ENCODE assay signal across 11 mouse cellular contexts in genomic region chr8:123101244-123101643, GRCm38 (mm10). TPM values are rescaled to one million over a fixed set of nuclear protein-coding genes. Genes with fewer than 3 reads are reported as not detected.
DNase-seq lines count a peak whose midpoint lies in the region; ATAC-seq and TF ChIP-seq lines count a peak whose summit lies in the region.
"Had no signal": no experiment of that assay in that cellular context is flagged by ENCODE, and none has a peak within 500 bp of the region (broad histone marks: within the 10 kb centered on the region; RNA-seq: fewer than 3 reads in every experiment).

No protein-coding gene starts in this region.

- TF ChIP-seq EP300 in MEL (IDR thresholded peaks at IDR 0.05; ENCODE audit: low read depth in 1 of 2, low read length in 2 of 2), result no peak
- TF ChIP-seq EP300 in liver, embryonic 14.5 days (IDR thresholded peaks at IDR 0.05; ENCODE audit: low read depth), result no peak

- H3K4me1 ChIP-seq in forebrain, postnatal 0 days (ENCODE audit: insufficient read depth), result 0 out of 2 replicates have a peak, but pooled peaks cover 7% of the 10 kb centered on the region
- H3K4me1 ChIP-seq in forebrain, embryonic 16.5 days (replicated peaks; ENCODE audit: control insufficient read depth, insufficient read depth, low read length), result peaks cover 12% of the 10 kb centered on the region
- 0 out of 2 replicates have a peak, but pooled peaks cover 4% of the 10 kb centered on the region for H3K4me1 ChIP-seq in kidney, postnatal 0 days (replicated peaks; ENCODE audit: insufficient read depth, low read length)
- H3K4me1 ChIP-seq in MEL (ENCODE audit: control insufficient read depth in 1 of 2, insufficient read depth in 2 of 2, low read length in 2 of 2), result peaks cover 0 to 8% of the 10 kb centered on the region in 2 experiments; a peak in 1 of 4 replicates
- H3K4me1 ChIP-seq in liver, embryonic 14.5 days (replicated peaks; ENCODE audit: control insufficient read depth in 2 of 2, insufficient read depth in 2 of 2, low read length in 1 of 2), result peaks cover 4 to 6% of the 10 kb centered on the region in 2 experiments

- no peaks in the 10 kb centered on the region for H3K27me3 ChIP-seq in forebrain, postnatal 0 days (ENCODE audit: insufficient read depth, low read length)
- H3K27me3 ChIP-seq in forebrain, embryonic 16.5 days (replicated peaks; ENCODE audit: control insufficient read depth, insufficient read depth, low read length), result no peaks in the 10 kb centered on the region
- no peaks in the 10 kb centered on the region for H3K27me3 ChIP-seq in kidney, postnatal 0 days (ENCODE audit: insufficient read depth, low read length)
- H3K27me3 ChIP-seq in MEL (ENCODE audit: control insufficient read depth in 1 of 2, insufficient read depth in 2 of 2, low read length in 2 of 2), result no peaks in the 10 kb centered on the region
- H3K27me3 ChIP-seq in liver, embryonic 14.5 days (ENCODE audit: control insufficient read depth, insufficient read depth, low read length), result no peaks in the 10 kb centered on the region

- peaks cover 32% of the 10 kb centered on the region for H3K36me3 ChIP-seq in forebrain, postnatal 0 days (ENCODE audit: insufficient read depth)
- peaks cover 19% of the 10 kb centered on the region for H3K36me3 ChIP-seq in forebrain, embryonic 16.5 days (ENCODE audit: control insufficient read depth, insufficient read depth)
- H3K36me3 ChIP-seq in kidney, postnatal 0 days (ENCODE audit: insufficient read depth, low read length), result peaks cover 17% of the 10 kb centered on the region
- H3K36me3 ChIP-seq in MEL (ENCODE audit: control insufficient read depth in 1 of 2, insufficient read depth in 2 of 2, low read length in 2 of 2), result peaks cover 13 to 15% of the 10 kb centered on the region in 2 experiments
- H3K36me3 ChIP-seq in liver, embryonic 14.5 days (replicated peaks; ENCODE audit: control insufficient read depth, insufficient read depth, low read depth), result peaks cover 25% of the 10 kb centered on the region

- no peak for ATAC-seq in forebrain, postnatal 0 days
- no peak for ATAC-seq in forebrain, embryonic 16.5 days
- ATAC-seq in kidney, postnatal 0 days (replicated peaks; ENCODE audit: low FRiP score, low read depth), result no peak
- no peak for ATAC-seq in liver, embryonic 14.5 days (ENCODE audit: insufficient read depth)
- ATAC-seq in cerebellum, adult (ENCODE audit: insufficient number of reproducible peaks, low FRiP score, low TSS enrichment), result no peak

- no peak overlapping the region for H3K9ac ChIP-seq in forebrain, postnatal 0 days
- H3K9ac ChIP-seq in forebrain, embryonic 16.5 days (replicated peaks; ENCODE audit: low read depth, low read length), result no peak overlapping the region
- no peak overlapping the region for H3K9ac ChIP-seq in kidney, postnatal 0 days (ENCODE audit: low read depth, low read length)
- peak overlapping the region; percentile 84 for H3K9ac ChIP-seq in MEL (ENCODE audit: control insufficient read depth, low read depth, low read length, poor library complexity, severe bottlenecking)
- H3K9ac ChIP-seq in liver, embryonic 14.5 days (replicated peaks), result peak overlapping the region; percentile 82

- TF ChIP-seq RAD21 in MEL (IDR thresholded peaks at IDR 0.05; ENCODE audit: low read depth, low read length), result peak; percentile 28

- H3K79me2 ChIP-seq in MEL (ENCODE audit: control insufficient read depth, insufficient read depth, low read length, poor library complexity), result peaks cover 26% of the 10 kb centered on the region

- peak; percentile 14; the same call in 1 of the 2 replicates for TF ChIP-seq CTCF in forebrain, postnatal 0 days (IDR thresholded peaks at IDR 0.05; ENCODE audit: low read depth)
- TF ChIP-seq CTCF in kidney, postnatal 0 days (IDR thresholded peaks at IDR 0.05; ENCODE audit: low read depth), result 0 out of 2 replicates have a peak, but pooled peaks have one; percentile 25
- peak in 1 of 3 experiments; percentile 37; a peak in 2 of 6 replicates for TF ChIP-seq CTCF in MEL (IDR thresholded peaks at IDR 0.05 in 2 of 3, conservative IDR thresholded peaks at IDR 0.05 in 1 of 3; ENCODE audit: control insufficient read depth in 1 of 3, insufficient read depth in 1 of 3, low read depth in 2 of 3, low read length in 3 of 3, poor library complexity in 1 of 3, severe bottlenecking in 1 of 3)
- no peak for TF ChIP-seq CTCF in liver, embryonic 14.5 days (IDR thresholded peaks at IDR 0.05; ENCODE audit: low read depth)

- no peak overlapping the region for H3K4me3 ChIP-seq in forebrain, postnatal 0 days (ENCODE audit: low read depth, low read length)
- H3K4me3 ChIP-seq in forebrain, embryonic 16.5 days (replicated peaks; ENCODE audit: low read length), result no peak overlapping the region
- no peak overlapping the region for H3K4me3 ChIP-seq in kidney, postnatal 0 days (replicated peaks; ENCODE audit: low read depth, low read length)
- H3K4me3 ChIP-seq in MEL (ENCODE audit: control insufficient read depth in 1 of 2, insufficient read depth in 1 of 2, low read depth in 2 of 2, low read length in 2 of 2), result peak overlapping the region in 1 of 2 experiments; percentile 71; a peak in 2 of 4 replicates
- H3K4me3 ChIP-seq in liver, embryonic 14.5 days (ENCODE audit: insufficient read depth in 1 of 2, low read depth in 2 of 2, low read length in 2 of 2), result peak overlapping the region in 1 of 2 experiments; percentile 85; a peak in 2 of 4 replicates

- no peak overlapping the region for H3K27ac ChIP-seq in forebrain, postnatal 0 days (ENCODE audit: low read depth, low read length)
- H3K27ac ChIP-seq in forebrain, embryonic 16.5 days (ENCODE audit: low read length), result no peak overlapping the region
- no peak overlapping the region for H3K27ac ChIP-seq in kidney, postnatal 0 days
- no peak overlapping the region for H3K27ac ChIP-seq in MEL (ENCODE audit: control insufficient read depth, low read depth, low read length)
- H3K27ac ChIP-seq in liver, embryonic 14.5 days, result peak overlapping the region; percentile 69; the same call in 1 of the 2 replicates

- 82% methylated on average over 4 of the region's 4 CpGs for WGBS in forebrain, postnatal 0 days
- 86% methylated on average over 4 of the region's 4 CpGs for WGBS in forebrain, embryonic 16.5 days
- WGBS in kidney, postnatal 0 days, result 65% methylated on average over 4 of the region's 4 CpGs
- WGBS in liver, embryonic 14.5 days (ENCODE audit: insufficient replicate concordance), result 68% methylated on average over 4 of the region's 4 CpGs

- no peak for TF ChIP-seq POLR2A in MEL (IDR thresholded peaks at IDR 0.05; ENCODE audit: control insufficient read depth in 1 of 2, insufficient read depth in 1 of 2, low read depth in 1 of 2, low read length in 2 of 2, poor library complexity in 1 of 2)

- no peaks in the 10 kb centered on the region for H3K9me3 ChIP-seq in forebrain, postnatal 0 days (ENCODE audit: low read length)
- no peaks in the 10 kb centered on the region for H3K9me3 ChIP-seq in forebrain, embryonic 16.5 days (ENCODE audit: control insufficient read depth, low read length)
- no peaks in the 10 kb centered on the region for H3K9me3 ChIP-seq in kidney, postnatal 0 days (replicated peaks; ENCODE audit: low read length)
- H3K9me3 ChIP-seq in MEL (replicated peaks; ENCODE audit: insufficient read depth, low read length), result no peaks in the 10 kb centered on the region
- no peaks in the 10 kb centered on the region for H3K9me3 ChIP-seq in liver, embryonic 14.5 days (ENCODE audit: control insufficient read depth, low read length)

- no peak for DNase-seq in forebrain, postnatal 0 days
- no peak for DNase-seq in kidney, postnatal 0 days (ENCODE audit: low spot score)
- DNase-seq in kidney, adult 18-20 months, result no peak
- no peak for DNase-seq in MEL (ENCODE audit: low read depth, low spot score)
- no peak for DNase-seq in liver, embryonic 14.5 days (ENCODE audit: low read depth in 3 of 3, low spot score in 3 of 3)
- no peak for DNase-seq in layer of hippocampus, adult 9-11 months
- DNase-seq: thymus, postnatal 14 days had no signal

- no peak overlapping the region for H3K4me2 ChIP-seq in forebrain, postnatal 0 days (ENCODE audit: low read depth)
- no peak overlapping the region; the same call in 1 of the 2 replicates for H3K4me2 ChIP-seq in forebrain, embryonic 16.5 days (ENCODE audit: low read length)
- H3K4me2 ChIP-seq in kidney, postnatal 0 days (ENCODE audit: low read length), result peak overlapping the region; percentile 80; the same call in 1 of the 2 replicates
- H3K4me2 ChIP-seq in liver, embryonic 14.5 days (ENCODE audit: low read depth), result peak overlapping the region; percentile 97

RNA-seq across cellular contexts. Expression of gene Rpl13, which starts 0.9 kb away (rescaled TPM):
- 2,315 and 2,714 TPM in 2 replicates for total RNA-seq in forebrain, postnatal 0 days (2014; rRNA removed)
- polyA plus RNA-seq in forebrain, postnatal 0 days (2015; fragmentation: Nextera tagmentation; extraction: Ambion mirVana), result 944 and 1,242 TPM in 2 replicates
- polyA plus RNA-seq in forebrain, embryonic 16.5 days (2015; fragmentation: Nextera tagmentation; extraction: Ambion mirVana), result 777 and 810 TPM in 2 replicates
- polyA plus RNA-seq in kidney, postnatal 0 days (2015; fragmentation: Nextera tagmentation; extraction: Ambion mirVana), result 1,763 and 1,932 TPM in 2 replicates
- total RNA-seq in MEL (2012; rRNA removed), result 2,918 and 3,113 TPM in 2 replicates
- 1,000 to 10,000 TPM in 1 of 2 experiments, not detected in 1; 1,306 TPM for polyA plus RNA-seq in MEL (2012; ENCODE audit: insufficient read depth in 1 of 2, insufficient read length in 2 of 2, low read depth in 1 of 2, low replicate concordance in 2 of 2, missing spikeins in 1 of 2)
- polyA plus RNA-seq in liver, embryonic 14.5 days (2012; rRNA removed), result 1,340 and 1,385 TPM in 2 replicates
- polyA plus RNA-seq in liver, embryonic 14.5 days (2014; fragmentation: Nextera tagmentation; extraction: Ambion mirVana), result 1,145 and 1,179 TPM in 2 replicates

RNA-seq across cellular contexts. Expression of gene Cpne7, which starts 15.9 kb away (rescaled TPM):
- total RNA-seq in forebrain, postnatal 0 days (2014; rRNA removed), result 30.2 and 32.6 TPM in 2 replicates
- 13.5 and 25.0 TPM in 2 replicates for polyA plus RNA-seq in forebrain, postnatal 0 days (2015; fragmentation: Nextera tagmentation; extraction: Ambion mirVana)
- polyA plus RNA-seq in forebrain, embryonic 16.5 days (2015; fragmentation: Nextera tagmentation; extraction: Ambion mirVana), result 2.8 and 7.3 TPM in 2 replicates
- 2.3 and 3.3 TPM in 2 replicates for polyA plus RNA-seq in kidney, postnatal 0 days (2015; fragmentation: Nextera tagmentation; extraction: Ambion mirVana)
- 2.2 and 3.5 TPM in 2 replicates for total RNA-seq in MEL (2012; rRNA removed)
- 1 to 10 TPM in 1 of 2 experiments, not detected in 1; 4.5 TPM for polyA plus RNA-seq in MEL (2012; ENCODE audit: insufficient read depth in 1 of 2, insufficient read length in 2 of 2, low read depth in 1 of 2, low replicate concordance in 2 of 2, missing spikeins in 1 of 2)
- polyA plus RNA-seq in liver, embryonic 14.5 days (2012; rRNA removed), result 1.7 and 1.9 TPM in 2 replicates
- polyA plus RNA-seq in liver, embryonic 14.5 days (2014; fragmentation: Nextera tagmentation; extraction: Ambion mirVana), result 0.58 and 0.65 TPM in 2 replicates

RNA-seq across cellular contexts. Expression of gene Spg7, which starts 38.5 kb away (rescaled TPM):
- total RNA-seq in forebrain, postnatal 0 days (2014; rRNA removed), result 56.2 and 62.8 TPM in 2 replicates
- 39.8 and 52.9 TPM in 2 replicates for polyA plus RNA-seq in forebrain, postnatal 0 days (2015; fragmentation: Nextera tagmentation; extraction: Ambion mirVana)
- 45.3 and 51.8 TPM in 2 replicates for polyA plus RNA-seq in forebrain, embryonic 16.5 days (2015; fragmentation: Nextera tagmentation; extraction: Ambion mirVana)
- polyA plus RNA-seq in kidney, postnatal 0 days (2015; fragmentation: Nextera tagmentation; extraction: Ambion mirVana), result 49.6 and 54.0 TPM in 2 replicates
- total RNA-seq in MEL (2012; rRNA removed), result 28.9 and 32.0 TPM in 2 replicates
- 10 to 100 TPM in 1 of 2 experiments, not detected in 1; 36.0 TPM for polyA plus RNA-seq in MEL (2012; ENCODE audit: insufficient read depth in 1 of 2, insufficient read length in 2 of 2, low read depth in 1 of 2, low replicate concordance in 2 of 2, missing spikeins in 1 of 2)
- 19.0 and 26.0 TPM in 2 replicates for polyA plus RNA-seq in liver, embryonic 14.5 days (2012; rRNA removed)
- 19.5 and 21.0 TPM in 2 replicates for polyA plus RNA-seq in liver, embryonic 14.5 days (2014; fragmentation: Nextera tagmentation; extraction: Ambion mirVana)

RNA-seq across cellular contexts. Expression of gene Sult5a1, which starts 56.9 kb away (rescaled TPM):
- total RNA-seq in forebrain, postnatal 0 days (2014; rRNA removed), result 0.71 and 5.0 TPM in 2 replicates
- 0.89 and 0.96 TPM in 2 replicates for polyA plus RNA-seq in forebrain, postnatal 0 days (2015; fragmentation: Nextera tagmentation; extraction: Ambion mirVana)
- polyA plus RNA-seq in forebrain, embryonic 16.5 days (2015; fragmentation: Nextera tagmentation; extraction: Ambion mirVana), result 0.33 and 0.82 TPM in 2 replicates
- polyA plus RNA-seq in kidney, postnatal 0 days (2015; fragmentation: Nextera tagmentation; extraction: Ambion mirVana), result 12.0 and 13.9 TPM in 2 replicates
- 0.15 TPM in 1 of 2 replicates, not detected in the other for total RNA-seq in MEL (2012; rRNA removed)
- polyA plus RNA-seq in MEL (2012; ENCODE audit: insufficient read depth in 1 of 2, insufficient read length in 2 of 2, low read depth in 1 of 2, low replicate concordance in 2 of 2, missing spikeins in 1 of 2), result not detected
- polyA plus RNA-seq in liver, embryonic 14.5 days (2012; rRNA removed), result 0.75 and 1.1 TPM in 2 replicates
- polyA plus RNA-seq in liver, embryonic 14.5 days (2014; fragmentation: Nextera tagmentation; extraction: Ambion mirVana), result 0.69 and 0.91 TPM in 2 replicates
- total RNA-seq: hematopoietic stem cell, adult 5-6 weeks; left cerebral cortex, postnatal 10 days had no signal

RNA-seq across cellular contexts. Expression of gene Ankrd11, which starts 59.2 kb away (rescaled TPM):
- total RNA-seq in forebrain, postnatal 0 days (2014; rRNA removed), result 88.7 and 103 TPM in 2 replicates
- 69.4 and 73.5 TPM in 2 replicates for polyA plus RNA-seq in forebrain, postnatal 0 days (2015; fragmentation: Nextera tagmentation; extraction: Ambion mirVana)
- 30.3 and 33.6 TPM in 2 replicates for polyA plus RNA-seq in forebrain, embryonic 16.5 days (2015; fragmentation: Nextera tagmentation; extraction: Ambion mirVana)
- 44.2 and 57.9 TPM in 2 replicates for polyA plus RNA-seq in kidney, postnatal 0 days (2015; fragmentation: Nextera tagmentation; extraction: Ambion mirVana)
- total RNA-seq in MEL (2012; rRNA removed), result 49.2 and 57.8 TPM in 2 replicates
- polyA plus RNA-seq in MEL (2012; ENCODE audit: insufficient read depth in 1 of 2, insufficient read length in 2 of 2, low read depth in 1 of 2, low replicate concordance in 2 of 2, missing spikeins in 1 of 2), result 100 to 1,000 TPM in 1 of 2 experiments, 10 to 100 TPM in 1; 87.7 to 235 TPM
- polyA plus RNA-seq in liver, embryonic 14.5 days (2012; rRNA removed), result 9.9 and 12.4 TPM in 2 replicates
- polyA plus RNA-seq in liver, embryonic 14.5 days (2014; fragmentation: Nextera tagmentation; extraction: Ambion mirVana), result 10.8 and 18.5 TPM in 2 replicates

Comparison
In these comparisons a context has a peak if more than half of its experiments do, and no peak if none do; other contexts are left out.
1. H3K4me2 ChIP-seq: peak in kidney, postnatal 0 days (single experiment) and liver, embryonic 14.5 days (single experiment); none in forebrain, postnatal 0 days (single experiment) and forebrain, embryonic 16.5 days (single experiment).
2. H3K9ac ChIP-seq: peak in MEL (single experiment) and liver, embryonic 14.5 days (single experiment); none in forebrain, postnatal 0 days (single experiment), forebrain, embryonic 16.5 days (single experiment) and kidney, postnatal 0 days (single experiment).